Mouse (Mus musculus) gastrocnemius, postnatal 14 days (tissue): Measurements from ENCODE around the gene Snrpd2. TPM values are rescaled to one million over a fixed set of nuclear protein-coding genes. Genes with fewer than 3 reads are reported as not detected.

ENCODE experiments used
- microRNA-seq, 2 experiments: library from miRNA; unstranded; fragments of <30 nt; microRNA quantifications; one replicate each; pipeline ENCODE4 v1.2.0; 2021
- total RNA-seq, 2 experiments: library from RNA; stranded (reverse); gene quantifications; 2 replicates each; pipeline ENCODE4 v1.2.3; 2021

Snrpd2 gene
- total RNA-seq, 2 experiments from 2014 or later = 62.3 to 66.5 TPM

Small RNA genes within 50 kb of the gene (microRNA-seq; reads per million reads assigned to microRNA genes)
- 85.2 to 130 reads per million in 2 experiments for gene Mir330

Other genes starting within 250 kb of the Snrpd2 start
- gene Ccdc61, start 239.3 kb upstream of the Snrpd2 start, total RNA-seq = 1 to 10 TPM; 5.1 TPM
- gene Nova2, start 223.8 kb upstream of the Snrpd2 start, total RNA-seq = 1 to 10 TPM; 2.6 to 3.3 TPM
- not detected for gene Nanos2, start 162.3 kb upstream of the Snrpd2 start, total RNA-seq
- 1 to 10 TPM; 2.2 to 3.7 TPM for gene Mypop, start 158.5 kb upstream of the Snrpd2 start, total RNA-seq
- 10 to 100 TPM; 14.9 to 18.6 TPM for gene Irf2bp1, start 145.7 kb upstream of the Snrpd2 start, total RNA-seq
- gene Foxa3, start 126.2 kb upstream of the Snrpd2 start, total RNA-seq = not detected
- gene Sympk, start 125.3 kb upstream of the Snrpd2 start, total RNA-seq = 10 to 100 TPM; 38.2 to 41.1 TPM
- not detected for gene Rsph6a, start 95.0 kb upstream of the Snrpd2 start, total RNA-seq
- gene Dmwd, start 73.5 kb upstream of the Snrpd2 start, total RNA-seq = 10 to 100 TPM; 22.1 to 25.5 TPM
- 100 to 1,000 TPM; 241 to 257 TPM for gene Dmpk, start 65.9 kb upstream of the Snrpd2 start, total RNA-seq
- 1 to 10 TPM; 3.1 to 3.8 TPM for gene Six5, start 55.1 kb upstream of the Snrpd2 start, total RNA-seq
- gene Gm4969, start 31.4 kb upstream of the Snrpd2 start, total RNA-seq = not detected
- gene Fbxo46, start 29.9 kb upstream of the Snrpd2 start, total RNA-seq = 1 to 10 TPM; 3.2 TPM
- gene Qpctl, start 431 bp upstream of the Snrpd2 start, total RNA-seq = 1 to 10 TPM; 3.1 to 4.2 TPM
- gene Gipr, start 16.4 kb downstream of the Snrpd2 start, total RNA-seq = under 1 TPM in 1 of 2 experiments, not detected in 1; 0.09 TPM
- gene Eml2, start 26.7 kb downstream of the Snrpd2 start, total RNA-seq = 10 to 100 TPM; 12.1 to 14.2 TPM
- gene Gpr4, start 62.8 kb downstream of the Snrpd2 start, total RNA-seq = 1 to 10 TPM; 2.9 to 4.3 TPM
- 10 to 100 TPM; 35.1 to 43.0 TPM for gene Opa3, start 78.6 kb downstream of the Snrpd2 start, total RNA-seq
- 10 to 100 TPM; 31.0 to 35.1 TPM for gene Vasp, start 122.1 kb downstream of the Snrpd2 start, total RNA-seq
- gene Ppm1n, start 130.3 kb downstream of the Snrpd2 start, total RNA-seq = not detected
- gene Rtn2, start 132.9 kb downstream of the Snrpd2 start, total RNA-seq = 100 to 1,000 TPM; 800 to 833 TPM
- under 1 TPM; 0.69 to 0.90 TPM for gene Fosb, start 160.3 kb downstream of the Snrpd2 start, total RNA-seq
- gene Ercc1, start 195.1 kb downstream of the Snrpd2 start, total RNA-seq = 10 to 100 TPM; 26.7 to 28.7 TPM
- 1 to 10 TPM; 7.4 to 8.2 TPM for gene Cd3eap, start 209.8 kb downstream of the Snrpd2 start, total RNA-seq
- gene Ppp1r13l, start 210.0 kb downstream of the Snrpd2 start, total RNA-seq = 1 to 10 TPM; 1.7 to 2.9 TPM
- gene Ercc2, start 232.3 kb downstream of the Snrpd2 start, total RNA-seq = 1 to 10 TPM; 6.1 to 7.8 TPM